Mouse (Mus musculus): ENCODE measurements around the gene Sec63. TPM values are rescaled to one million over a fixed set of nuclear protein-coding genes. Genes with fewer than 3 reads are reported as not detected.

The Sec63 gene
- polyA plus RNA-seq, 1 experiment from 2014 or later = 26.4 TPM

- H3K9me3 ChIP-seq = no peaks in the 10 kb centered on the region
- H3K4me2 ChIP-seq (replicated peaks) = no peak overlapping the region
- H3K4me1 ChIP-seq (replicated peaks) = peaks cover 15% of the 10 kb centered on the region
- H3K9ac ChIP-seq (replicated peaks) = no peak overlapping the region
- H3K27ac ChIP-seq = no peak overlapping the region
- 52% methylated on average over 4 of the region's 4 CpGs for WGBS
- H3K27me3 ChIP-seq = no peaks in the 10 kb centered on the region
- no peak for ATAC-seq
- no peak overlapping the region for H3K4me3 ChIP-seq (replicated peaks)
- H3K36me3 ChIP-seq = no peaks in the 10 kb centered on the region
Measured at GRCm38 (mm10) chr10:42854838-42855237, 93.5 kb downstream of the Sec63 start.

GRCm38 (mm10) chr10:42855250-42855649, 94.0 kb downstream of the Sec63 start:
- no peaks in the 10 kb centered on the region for H3K9me3 ChIP-seq

GRCm38 (mm10) chr10:42856574-42856973, 95.3 kb downstream of the Sec63 start:
- ATAC-seq = no peak
- no peaks in the 10 kb centered on the region for H3K36me3 ChIP-seq
- no peak overlapping the region for H3K27ac ChIP-seq
- no peak overlapping the region for H3K4me3 ChIP-seq (replicated peaks)
- H3K9me3 ChIP-seq = no peaks in the 10 kb centered on the region
- H3K4me2 ChIP-seq (replicated peaks) = no peak overlapping the region
- no peaks in the 10 kb centered on the region for H3K27me3 ChIP-seq
- H3K4me1 ChIP-seq (replicated peaks) = peaks cover 27% of the 10 kb centered on the region
- H3K9ac ChIP-seq (replicated peaks) = no peak overlapping the region
- WGBS = 95% methylated on average over 9 of the region's 9 CpGs

More at GRCm38 (mm10) chr10:42855250-42855649, 94.0 kb downstream of the Sec63 start:
- Histone ChIP-seq H3K4me1 (replicated peaks) (peaks cover 19% of the 10 kb centered on the region), H3K27me3 (no peaks in the 10 kb centered on the region), H3K36me3 (no peaks in the 10 kb centered on the region), H3K9ac (replicated peaks) (no peak overlapping the region), H3K4me2 (replicated peaks) (no peak overlapping the region), H3K27ac (peak overlapping the region; percentile 5; the same call in 1 of the 2 replicates), H3K4me3 (replicated peaks) (no peak overlapping the region)
- 33% methylated on average over 5 of the region's 5 CpGs for WGBS
- no peak for ATAC-seq

GRCm38 (mm10) chr10:42857021-42857420, 95.7 kb downstream of the Sec63 start:
- H3K9ac ChIP-seq (replicated peaks) = no peak overlapping the region
- no peak overlapping the region for H3K4me3 ChIP-seq (replicated peaks)
- peaks cover 28% of the 10 kb centered on the region for H3K4me1 ChIP-seq (replicated peaks)
- no peak overlapping the region for H3K27ac ChIP-seq
- H3K36me3 ChIP-seq = no peaks in the 10 kb centered on the region
- no peak for ATAC-seq
- WGBS = 91% methylated on average over 2 of the region's 2 CpGs
- H3K27me3 ChIP-seq = no peaks in the 10 kb centered on the region
- H3K4me2 ChIP-seq (replicated peaks) = no peak overlapping the region
- H3K9me3 ChIP-seq = no peaks in the 10 kb centered on the region

- ATAC-seq = no peak
- Histone ChIP-seq H3K4me1 (replicated peaks) (peaks cover 53% of the 10 kb centered on the region), H3K27ac (peak overlapping the region; percentile 92), H3K4me3 (replicated peaks) (peak overlapping the region; percentile 43; the same call in 1 of the 2 replicates), H3K9me3 (no peaks in the 10 kb centered on the region), H3K36me3 (no peaks in the 10 kb centered on the region), H3K4me2 (replicated peaks) (peak overlapping the region; percentile 60), H3K27me3 (no peaks in the 10 kb centered on the region), H3K9ac (replicated peaks) (peak overlapping the region; percentile 65)
- 43% methylated on average over 2 of the region's 2 CpGs for WGBS
Measured at GRCm38 (mm10) chr10:42859781-42860158, 98.5 kb downstream of the Sec63 start.

- Histone ChIP-seq H3K9ac (replicated peaks) (peak within 1 kb of the TSS; percentile 65), H3K36me3 (no peaks in the 10 kb centered on the region), H3K9me3 (no peaks in the 10 kb centered on the region), H3K27me3 (no peaks in the 10 kb centered on the region), H3K27ac (peak within 1 kb of the TSS; percentile 92), H3K4me1 (replicated peaks) (peaks cover 53% of the 10 kb centered on the region), H3K4me2 (replicated peaks) (peak within 1 kb of the TSS; percentile 60), H3K4me3 (replicated peaks) (peak within 1 kb of the TSS; percentile 43)
- ATAC-seq = peak; percentile 88
- WGBS = 18% methylated on average over 17 of the region's 17 CpGs
Measured at GRCm38 (mm10) chr10:42860159-42860911, 99.0 kb downstream of the Sec63 start, which contains the start of gene Scml4. Gene Scml4, plus strand, starts transcription at chr10:42860370.

GRCm38 (mm10) chr10:42861446-42861845, 100.2 kb downstream of the Sec63 start:
- Histone ChIP-seq H3K9me3 (no peaks in the 10 kb centered on the region), H3K27me3 (no peaks in the 10 kb centered on the region), H3K4me3 (replicated peaks) (peak overlapping the region; percentile 15; the same call in 1 of the 2 replicates), H3K4me2 (replicated peaks) (peak overlapping the region; percentile 26), H3K4me1 (replicated peaks) (peaks cover 51% of the 10 kb centered on the region), H3K36me3 (no peaks in the 10 kb centered on the region), H3K9ac (replicated peaks) (no peak overlapping the region), H3K27ac (no peak overlapping the region)
- ATAC-seq = no peak
- WGBS = 75% methylated on average over 7 of the region's 7 CpGs

GRCm38 (mm10) chr10:42862102-42862740, 100.9 kb downstream of the Sec63 start:
- H3K9ac ChIP-seq (replicated peaks) = no peak overlapping the region
- peaks cover 54% of the 10 kb centered on the region for H3K4me1 ChIP-seq (replicated peaks)
- 75% methylated on average over 13 of the region's 13 CpGs for WGBS
- no peaks in the 10 kb centered on the region for H3K9me3 ChIP-seq
- H3K27ac ChIP-seq = no peak overlapping the region
- no peak overlapping the region for H3K4me3 ChIP-seq (replicated peaks)
- ATAC-seq = no peak
- H3K27me3 ChIP-seq = no peaks in the 10 kb centered on the region
- no peaks in the 10 kb centered on the region for H3K36me3 ChIP-seq
- peak overlapping the region; percentile 26; the same call in 1 of the 2 replicates for H3K4me2 ChIP-seq (replicated peaks)

- 0 out of 2 replicates have a peak overlapping the region, but pooled peaks have one; percentile 9 for H3K4me2 ChIP-seq (replicated peaks)
- H3K27me3 ChIP-seq = no peaks in the 10 kb centered on the region
- WGBS = 84% methylated on average over 4 of the region's 4 CpGs
- H3K4me3 ChIP-seq (replicated peaks) = no peak overlapping the region
- no peaks in the 10 kb centered on the region for H3K36me3 ChIP-seq
- H3K4me1 ChIP-seq (replicated peaks) = peaks cover 58% of the 10 kb centered on the region
- ATAC-seq = no peak
- H3K9ac ChIP-seq (replicated peaks) = no peak overlapping the region
- H3K9me3 ChIP-seq = no peaks in the 10 kb centered on the region
- H3K27ac ChIP-seq = no peak overlapping the region
Measured at GRCm38 (mm10) chr10:42862806-42863205, 101.5 kb downstream of the Sec63 start.

- H3K4me1 ChIP-seq (replicated peaks) = peaks cover 58% of the 10 kb centered on the region
- peak; percentile 15; the same call in 1 of the 2 replicates for ATAC-seq
- 45% methylated on average over 31 of the region's 31 CpGs for WGBS
Measured at GRCm38 (mm10) chr10:42863621-42864391, 102.5 kb downstream of the Sec63 start.

GRCm38 (mm10) chr10:42864696-42865095, 103.4 kb downstream of the Sec63 start:
- H3K36me3 ChIP-seq = no peaks in the 10 kb centered on the region
- WGBS = 61% methylated on average over 5 of the region's 5 CpGs
- peak overlapping the region; percentile 53; the same call in 1 of the 2 replicates for H3K4me2 ChIP-seq (replicated peaks)
- H3K4me1 ChIP-seq (replicated peaks) = peaks cover 53% of the 10 kb centered on the region
- no peaks in the 10 kb centered on the region for H3K9me3 ChIP-seq
- no peak overlapping the region for H3K4me3 ChIP-seq (replicated peaks)
- peak overlapping the region; percentile 52; the same call in 1 of the 2 replicates for H3K27ac ChIP-seq
- no peak overlapping the region for H3K9ac ChIP-seq (replicated peaks)
- ATAC-seq = no peak
- H3K27me3 ChIP-seq = no peaks in the 10 kb centered on the region

More at GRCm38 (mm10) chr10:42863621-42864391, 102.5 kb downstream of the Sec63 start:
- H3K4me2 ChIP-seq (replicated peaks) = peak overlapping the region; percentile 53
- peak overlapping the region; percentile 29; the same call in 1 of the 2 replicates for H3K9ac ChIP-seq (replicated peaks)
- H3K36me3 ChIP-seq = no peaks in the 10 kb centered on the region
- no peaks in the 10 kb centered on the region for H3K9me3 ChIP-seq
- H3K27ac ChIP-seq = peak overlapping the region; percentile 52
- H3K4me3 ChIP-seq (replicated peaks) = peak overlapping the region; percentile 25
- no peaks in the 10 kb centered on the region for H3K27me3 ChIP-seq
